ENCODE assay signal across 16 mouse cellular contexts in the genomic region with DNA sequence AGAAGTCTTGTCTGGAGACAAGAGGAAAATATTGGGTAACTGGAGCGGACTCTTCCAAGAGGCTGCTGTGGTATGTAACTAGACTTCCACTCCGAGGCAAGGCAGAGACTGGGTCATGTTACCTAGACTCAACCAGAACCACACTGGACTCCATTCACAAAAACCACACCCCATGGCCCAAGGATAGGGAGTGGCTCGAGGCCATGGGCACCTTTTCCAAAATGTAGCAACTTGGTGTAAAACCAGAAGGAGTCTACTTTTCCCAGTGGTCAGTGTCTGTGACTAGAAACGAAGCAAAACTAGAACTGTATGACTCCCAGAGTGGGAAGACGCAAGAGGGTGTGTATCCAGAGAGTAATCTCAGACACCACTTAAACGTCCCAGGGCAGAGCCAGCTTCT.
"Had no signal": no experiment of that assay in that cellular context is flagged by ENCODE, and none has a peak within 500 bp of the region (broad histone marks: within the 10 kb centered on the region; RNA-seq: fewer than 3 reads in every experiment).

No protein-coding gene starts in this region.

- H3K9me3 ChIP-seq: limb, embryonic 12.5 days; liver, embryonic 12.5 days; liver, embryonic 15.5 days; midbrain, embryonic 12.5 days; midbrain, embryonic 15.5 days; stomach, embryonic 15.5 days had no signal

- H3K27ac ChIP-seq: kidney, postnatal 0 days; layer of hippocampus, adult 2 months; limb, embryonic 12.5 days; liver, embryonic 12.5 days; liver, embryonic 15.5 days; macrophage; midbrain, embryonic 12.5 days; midbrain, embryonic 15.5 days; stomach, embryonic 15.5 days had no signal

- DNase-seq: kidney, adult 2 months; layer of hippocampus, adult 9-11 months; liver; right cerebral cortex, postnatal 14 days; right cerebral cortex, postnatal 4 days; thymus, postnatal 25 days had no signal

- H3K9ac ChIP-seq: limb, embryonic 12.5 days; liver, embryonic 12.5 days; liver, embryonic 15.5 days; midbrain, embryonic 12.5 days; midbrain, embryonic 15.5 days; stomach, embryonic 15.5 days had no signal

- H3K4me3 ChIP-seq: layer of hippocampus, adult 2 months; limb, embryonic 12.5 days; liver, embryonic 12.5 days; liver, embryonic 15.5 days; midbrain, embryonic 12.5 days; midbrain, embryonic 15.5 days; stomach, embryonic 15.5 days had no signal

- H3K36me3 ChIP-seq: limb, embryonic 12.5 days; liver, embryonic 12.5 days; liver, embryonic 15.5 days; midbrain, embryonic 12.5 days; midbrain, embryonic 15.5 days; stomach, embryonic 15.5 days had no signal

- H3K4me1 ChIP-seq: liver, embryonic 12.5 days; liver, embryonic 15.5 days; midbrain, embryonic 12.5 days; midbrain, embryonic 15.5 days; stomach, embryonic 15.5 days had no signal

- H3K27me3 ChIP-seq: limb, embryonic 12.5 days; liver, embryonic 12.5 days; liver, embryonic 15.5 days; midbrain, embryonic 12.5 days; midbrain, embryonic 15.5 days; stomach, embryonic 15.5 days had no signal

- H3K4me2 ChIP-seq: limb, embryonic 12.5 days; liver, embryonic 12.5 days; liver, embryonic 15.5 days; midbrain, embryonic 12.5 days; midbrain, embryonic 15.5 days; stomach, embryonic 15.5 days had no signal

- ATAC-seq: intestine, postnatal 0 days; liver, embryonic 12.5 days; midbrain, embryonic 15.5 days had no signal
